Mouse (Mus musculus) liver, embryonic 13.5 days (tissue): ENCODE data around the gene 9530068E07Rik. TPM values are rescaled to one million over a fixed set of nuclear protein-coding genes. Genes with fewer than 3 reads are reported as not detected.

Experiments
- ATAC-seq: fragments of 200-750 bp; cut with Nextera tagmentation; 2 replicates; pipeline ENCODE4 v1.8.0; 2017; ENCODE audit warnings: low read depth, mild to moderate bottlenecking, moderate number of reproducible peaks, moderate library complexity
- DNase-seq: peaks from one replicate; pipeline ENCODE4 v3.0.0; 2022
- H3K27ac ChIP-seq: fragments of 300-500 bp; sonication (generic); 2 replicates; pipeline ENCODE4 v1.5.1; 2015; ENCODE audit warnings: moderate library complexity, mild to moderate bottlenecking, inconsistent platforms
- H3K27me3 ChIP-seq: fragments of 300-500 bp; sonication (generic); 2 replicates; pipeline ENCODE4 v1.6.1; 2015; ENCODE audit warnings: mild to moderate bottlenecking, inconsistent platforms
- H3K36me3 ChIP-seq: fragments of 300-500 bp; sonication (generic); 2 replicates; pipeline ENCODE4 v1.6.1; 2015; ENCODE audit warnings: mild to moderate bottlenecking, inconsistent platforms
- H3K4me1 ChIP-seq: fragments of 300-500 bp; sonication (generic); replicated peaks from 2 replicates; pipeline ENCODE4 v1.6.1; 2015; ENCODE audit warnings: inconsistent platforms
- H3K4me2 ChIP-seq: fragments of 300-500 bp; sonication (generic); 2 replicates; pipeline ENCODE4 v1.6.1; 2015; ENCODE audit warnings: inconsistent platforms, mild to moderate bottlenecking, moderate library complexity
- H3K4me3 ChIP-seq: fragments of 300-500 bp; sonication (generic); replicated peaks from 2 replicates; pipeline ENCODE4 v1.5.1; 2015; ENCODE audit warnings: mild to moderate bottlenecking, inconsistent platforms
- H3K9ac ChIP-seq: fragments of 300-500 bp; sonication (generic); 2 replicates; pipeline ENCODE4 v1.6.1; 2015; ENCODE audit warnings: mild to moderate bottlenecking, inconsistent platforms
- H3K9me3 ChIP-seq: fragments of 300-500 bp; sonication (generic); replicated peaks from 2 replicates; pipeline ENCODE4 v1.6.1; 2016; ENCODE audit warnings: inconsistent platforms
- WGBS: fragments of 180-500 bp; shearing (Covaris S2); methylation state at CpG from one replicate; pipeline ENCODE4 v1.1.7; 2015; ENCODE audit not compliant: insufficient replicate concordance; 5-methylcytosine and 5-hydroxymethylcytosine counted together
- polyA plus RNA-seq: library from polyadenylated mRNA; unstranded; fragments of >200 nt; fragmentation: Nextera tagmentation; extraction: Ambion mirVana; gene quantifications from 2 replicates; pipeline ENCODE4 v1.2.1, GENCODE M21; 2015

Gene 9530068E07Rik
- polyA plus RNA-seq, 1 experiment from 2014 or later, result 53.6 TPM

- Histone ChIP-seq H3K27ac (peak within 1 kb of the TSS; percentile 95), H3K36me3 (no peaks in the 10 kb centered on the region; the same call in 1 of the 2 replicates), H3K9ac (peak within 1 kb of the TSS; percentile 97), H3K4me2 (peak within 1 kb of the TSS; percentile 96), H3K9me3 (no peaks in the 10 kb centered on the region), H3K4me3 (peak within 1 kb of the TSS; percentile 96), H3K4me1 (peaks cover 61% of the 10 kb centered on the region), H3K27me3 (no peaks in the 10 kb centered on the region)
- WGBS, result under 1% methylated on average over 84 of the region's 84 CpGs
- peak; percentile 81 for DNase-seq
- peak; percentile 88 for ATAC-seq
Observed at GRCm38 (mm10) chr11:52360471-52361277, 35.6 kb upstream of the 9530068E07Rik start, which contains the start of gene Vdac1. Gene Vdac1 (plus strand): TSS chr11:52360860.

- Histone ChIP-seq H3K9ac (peak overlapping the region; percentile 97), H3K27me3 (no peaks in the 10 kb centered on the region), H3K27ac (peak overlapping the region; percentile 95), H3K4me3 (peak overlapping the region; percentile 96), H3K9me3 (no peaks in the 10 kb centered on the region), H3K4me2 (peak overlapping the region; percentile 96), H3K4me1 (peaks cover 68% of the 10 kb centered on the region), H3K36me3 (no peaks in the 10 kb centered on the region; the same call in 1 of the 2 replicates)
- peak; percentile 31 for ATAC-seq
- DNase-seq, result peak; percentile 46
- under 1% methylated on average over 47 of the region's 47 CpGs for WGBS
Observed at GRCm38 (mm10) chr11:52361287-52361921, 34.8 kb upstream of the 9530068E07Rik start.

- H3K27ac ChIP-seq, result peak overlapping the region; percentile 51; the same call in 1 of the 2 replicates
Observed at GRCm38 (mm10) chr11:52364376-52364775, 31.9 kb upstream of the 9530068E07Rik start.

GRCm38 (mm10) chr11:52365143-52365542, 31.1 kb upstream of the 9530068E07Rik start:
- H3K4me3 ChIP-seq, result no peak overlapping the region
- WGBS, result 42% methylated on average over 1 of the region's 1 CpGs
- no peaks in the 10 kb centered on the region; the same call in 1 of the 2 replicates for H3K36me3 ChIP-seq
- H3K27ac ChIP-seq, result peak overlapping the region; percentile 51
- H3K9ac ChIP-seq, result peak overlapping the region; percentile 58
- DNase-seq, result no peak
- no peaks in the 10 kb centered on the region for H3K9me3 ChIP-seq
- H3K4me1 ChIP-seq, result peaks cover 91% of the 10 kb centered on the region
- peak overlapping the region; percentile 11; the same call in 1 of the 2 replicates for H3K4me2 ChIP-seq
- no peak for ATAC-seq
- H3K27me3 ChIP-seq, result no peaks in the 10 kb centered on the region

More at GRCm38 (mm10) chr11:52364376-52364775, 31.9 kb upstream of the 9530068E07Rik start:
- Histone ChIP-seq H3K36me3 (no peaks in the 10 kb centered on the region; the same call in 1 of the 2 replicates), H3K27me3 (no peaks in the 10 kb centered on the region), H3K4me1 (peaks cover 91% of the 10 kb centered on the region), H3K9ac (peak overlapping the region; percentile 33; the same call in 1 of the 2 replicates), H3K9me3 (no peaks in the 10 kb centered on the region), H3K4me2 (peak overlapping the region; percentile 96; the same call in 1 of the 2 replicates), H3K4me3 (no peak overlapping the region)
- no peak for ATAC-seq
- no peak for DNase-seq
- WGBS, result 64% methylated on average over 2 of the region's 2 CpGs

- ATAC-seq (peak; percentile 59), DNase-seq (no peak)
- Histone ChIP-seq H3K36me3 (no peaks in the 10 kb centered on the region; the same call in 1 of the 2 replicates), H3K4me3 (no peak overlapping the region), H3K27ac (peak overlapping the region; percentile 51; the same call in 1 of the 2 replicates), H3K4me1 (peaks cover 98% of the 10 kb centered on the region), H3K9ac (peak overlapping the region; percentile 58), H3K9me3 (no peaks in the 10 kb centered on the region), H3K4me2 (peak overlapping the region; percentile 22), H3K27me3 (no peaks in the 10 kb centered on the region)
- 28% methylated on average over 5 of the region's 5 CpGs for WGBS
Observed at GRCm38 (mm10) chr11:52366358-52366757, 29.9 kb upstream of the 9530068E07Rik start.

GRCm38 (mm10) chr11:52368176-52368985, 27.8 kb upstream of the 9530068E07Rik start:
- 50% methylated on average over 10 of the region's 10 CpGs for WGBS
- Histone ChIP-seq H3K4me2 (no peak overlapping the region), H3K9me3 (no peaks in the 10 kb centered on the region), H3K9ac (no peak overlapping the region), H3K4me1 (peaks cover 91% of the 10 kb centered on the region), H3K4me3 (no peak overlapping the region), H3K27ac (peak overlapping the region; percentile 32; the same call in 1 of the 2 replicates), H3K36me3 (no peaks in the 10 kb centered on the region), H3K27me3 (no peaks in the 10 kb centered on the region)
- DNase-seq (no peak), ATAC-seq (no peak)

GRCm38 (mm10) chr11:52369252-52370134, 26.7 kb upstream of the 9530068E07Rik start:
- 68% methylated on average over 9 of the region's 9 CpGs for WGBS
- Histone ChIP-seq H3K27ac (0 out of 2 replicates have a peak overlapping the region, but pooled peaks have one; percentile 32), H3K27me3 (no peaks in the 10 kb centered on the region), H3K4me2 (no peak overlapping the region), H3K4me1 (peaks cover 88% of the 10 kb centered on the region), H3K9me3 (no peaks in the 10 kb centered on the region), H3K36me3 (peaks cover 5% of the 10 kb centered on the region), H3K4me3 (no peak overlapping the region), H3K9ac (no peak overlapping the region)
- no peak for DNase-seq
- no peak for ATAC-seq

GRCm38 (mm10) chr11:52370135-52370452, 26.1 kb upstream of the 9530068E07Rik start:
- Histone ChIP-seq H3K9ac (no peak overlapping the region), H3K27me3 (no peaks in the 10 kb centered on the region), H3K4me2 (no peak overlapping the region), H3K36me3 (peaks cover 11% of the 10 kb centered on the region), H3K27ac (no peak overlapping the region), H3K9me3 (no peaks in the 10 kb centered on the region), H3K4me1 (peaks cover 82% of the 10 kb centered on the region), H3K4me3 (no peak overlapping the region)
- no peak for DNase-seq
- 92% methylated on average over 2 of the region's 2 CpGs for WGBS
- ATAC-seq, result no peak

GRCm38 (mm10) chr11:52370538-52370937, 25.7 kb upstream of the 9530068E07Rik start:
- Histone ChIP-seq H3K27me3 (no peaks in the 10 kb centered on the region), H3K36me3 (peaks cover 14% of the 10 kb centered on the region), H3K4me1 (peaks cover 77% of the 10 kb centered on the region), H3K27ac (no peak overlapping the region), H3K9ac (no peak overlapping the region), H3K4me3 (no peak overlapping the region), H3K9me3 (no peaks in the 10 kb centered on the region), H3K4me2 (no peak overlapping the region)
- DNase-seq (no peak), ATAC-seq (no peak)
- WGBS, result 38% methylated on average over 2 of the region's 2 CpGs

- no peak for DNase-seq
- Histone ChIP-seq H3K27ac (no peak overlapping the region), H3K4me3 (no peak overlapping the region), H3K9ac (no peak overlapping the region), H3K36me3 (peaks cover 41% of the 10 kb centered on the region), H3K27me3 (no peaks in the 10 kb centered on the region), H3K4me1 (peaks cover 45% of the 10 kb centered on the region), H3K4me2 (no peak overlapping the region), H3K9me3 (no peaks in the 10 kb centered on the region)
- no peak for ATAC-seq
- 78% methylated on average over 7 of the region's 7 CpGs for WGBS
Observed at GRCm38 (mm10) chr11:52373841-52374240, 22.4 kb upstream of the 9530068E07Rik start.
